ENCODE assay signal across 9 mouse cellular contexts in the genomic region with DNA sequence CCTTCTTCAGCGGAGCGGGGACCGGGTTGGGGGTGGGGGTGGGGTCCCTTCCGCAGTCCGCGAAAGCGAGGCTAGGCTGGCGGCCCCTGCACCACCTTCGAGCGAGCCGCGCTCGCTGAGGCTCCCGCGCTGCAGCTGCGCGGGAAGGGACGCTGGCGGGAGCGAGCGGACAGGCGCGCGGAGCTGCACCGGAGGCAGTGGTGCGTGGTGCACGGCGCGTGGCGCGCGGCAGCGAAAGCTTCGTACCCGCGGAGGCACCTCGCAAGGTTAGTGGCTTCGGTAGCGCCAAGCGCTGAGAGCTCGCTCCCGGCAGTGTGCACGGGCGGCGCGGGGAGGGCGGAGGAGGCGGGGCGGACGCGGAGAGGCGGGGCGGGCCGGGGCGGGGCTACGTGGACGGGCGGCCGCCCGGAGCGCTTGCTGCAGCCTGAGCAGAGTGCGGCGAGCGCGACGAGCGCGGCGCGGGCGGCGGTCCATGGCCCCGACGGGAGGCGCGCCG. TPM values are rescaled to one million over a fixed set of nuclear protein-coding genes. Genes with fewer than 3 reads are reported as not detected.
DNase-seq lines count a peak whose midpoint lies in the region; ATAC-seq lines count a peak whose summit lies in the region.
"Had no signal": no experiment of that assay in that cellular context is flagged by ENCODE, and none has a peak within 500 bp of the region (broad histone marks: within the 10 kb centered on the region; RNA-seq: fewer than 3 reads in every experiment).

Arhgap20 (plus strand) TSS at position 417 of the 496 bp plus-strand sequence.

- peak; percentile 92 for ATAC-seq in intestine, embryonic 14.5 days (replicated peaks; ENCODE audit: low FRiP score, low TSS enrichment, low read depth)
- ATAC-seq in megakaryocyte, adult 5-6 weeks (ENCODE audit: poor library complexity, severe bottlenecking) = peak; percentile 75

- H3K9me3 ChIP-seq in intestine, embryonic 14.5 days (ENCODE audit: control insufficient read depth, low read length) = no peaks in the 10 kb centered on the region

- H3K4me2 ChIP-seq in intestine, embryonic 14.5 days (ENCODE audit: low read length) = peak within 1 kb of the TSS; percentile 76

- peak within 1 kb of the TSS; percentile 64 for H3K4me3 ChIP-seq in intestine, embryonic 14.5 days (ENCODE audit: low read depth, low read length)

- no peaks in the 10 kb centered on the region for H3K36me3 ChIP-seq in intestine, embryonic 14.5 days (ENCODE audit: control insufficient read depth, insufficient read depth, low read length)

- WGBS in intestine, embryonic 14.5 days = under 1% methylated on average over 59 of the region's 77 CpGs

- DNase-seq in adrenal gland, adult 18-20 months (ENCODE audit: low spot score in 2 of 2) = peak; percentile 74 to 76
- peak; percentile 78 for DNase-seq in embryo, embryonic 10.5 days (ENCODE audit: low spot score)
- DNase-seq in gastrocnemius, postnatal 25 days = peak; percentile 87
- DNase-seq in intestine, embryonic 14.5 days (ENCODE audit: low spot score) = peak; percentile 89
- DNase-seq in left cerebral cortex, adult 9 months (ENCODE audit: low spot score in 2 of 2) = peak; percentile 82 to 89
- peak; percentile 95 for DNase-seq in right cerebral cortex, postnatal 10 days (ENCODE audit: low spot score in 2 of 2)
- peak; percentile 63 for DNase-seq in urinary bladder, adult 2 months (ENCODE audit: low spot score)

- peaks cover 9% of the 10 kb centered on the region for H3K4me1 ChIP-seq in intestine, embryonic 14.5 days (replicated peaks; ENCODE audit: control insufficient read depth, insufficient read depth, low read length)

- H3K27ac ChIP-seq in intestine, embryonic 14.5 days (ENCODE audit: low read depth) = peak within 1 kb of the TSS; percentile 36; the same call in 1 of the 2 replicates
- H3K27ac ChIP-seq: macrophage had no signal

- peak within 1 kb of the TSS; percentile 48 for H3K9ac ChIP-seq in intestine, embryonic 14.5 days (ENCODE audit: low read length)

- peaks cover 45% of the 10 kb centered on the region for H3K27me3 ChIP-seq in intestine, embryonic 14.5 days (replicated peaks; ENCODE audit: control insufficient read depth, insufficient read depth, low read length)

RNA-seq across cellular contexts. Expression of gene Arhgap20, which starts in this region (rescaled TPM):
- total RNA-seq in adrenal gland, adult 18-20 months (2021) = 1 to 10 TPM; 1.1 to 3.5 TPM
- 10 to 100 TPM; 13.1 to 36.3 TPM for total RNA-seq in gastrocnemius, postnatal 25 days (2021)
- 1.9 and 3.0 TPM in 2 replicates for polyA plus RNA-seq in intestine, embryonic 14.5 days (2014; fragmentation: Nextera tagmentation; extraction: Ambion mirVana)
- not detected in 2 replicates for total RNA-seq in megakaryocyte, adult 5-6 weeks (2015)
- not detected in 2 replicates for total RNA-seq in megakaryocyte, adult 5-6 weeks (2017)
- 1.9 and 2.1 TPM in 2 replicates for polyA plus RNA-seq in urinary bladder, adult 2 months (2012; rRNA removed)
- polyA plus RNA-seq: macrophage had no signal

Comparison
In these comparisons a context has a peak if more than half of its experiments do, and no peak if none do; other contexts are left out.
1. Peak in every context shown above with its lines: DNase-seq, ATAC-seq, H3K4me3 ChIP-seq and H3K27ac ChIP-seq.
2. Peak in ATAC-seq in megakaryocyte, adult 5-6 weeks; RNA of the gene not detected or under 1 TPM.